Mouse (Mus musculus) limb, embryonic 14.5 days (tissue): Measurements from ENCODE around the gene Rnf126. TPM values are rescaled to one million over a fixed set of nuclear protein-coding genes. Genes with fewer than 3 reads are reported as not detected.

Source experiments
- ATAC-seq: fragments of 200-750 bp; cut with Nextera tagmentation; 2 replicates; pipeline ENCODE4 v1.8.0; 2017; ENCODE audit warnings: low read depth, moderate number of reproducible peaks, moderate TSS enrichment; ENCODE audit not compliant: low FRiP score
- DNase-seq: peaks from one replicate; pipeline ENCODE4 v3.0.0-alpha.2; 2015; ENCODE audit warnings: low spot score
- H3K27ac ChIP-seq: fragments of 300-500 bp; sonication (generic); replicated peaks from 2 replicates; pipeline ENCODE4 v1.5.1; 2014; ENCODE audit warnings: low read depth, mild to moderate bottlenecking, low read length, moderate library complexity, mixed read lengths
- H3K27me3 ChIP-seq: fragments of 300-500 bp; sonication (generic); 2 replicates; pipeline ENCODE4 v1.6.1; 2014; ENCODE audit warnings: low read length, mixed read lengths; ENCODE audit not compliant: control insufficient read depth, insufficient read depth
- H3K36me3 ChIP-seq: fragments of 300-500 bp; sonication (generic); 2 replicates; pipeline ENCODE4 v1.6.1; 2014; ENCODE audit warnings: mild to moderate bottlenecking, low read length, moderate library complexity, mixed read lengths; ENCODE audit not compliant: control insufficient read depth, insufficient read depth
- H3K4me1 ChIP-seq: fragments of 300-500 bp; sonication (generic); 2 replicates; pipeline ENCODE4 v1.6.1; 2014; ENCODE audit warnings: antibody characterized with exemption, low read length, mixed read lengths; ENCODE audit not compliant: control insufficient read depth, insufficient read depth
- H3K4me2 ChIP-seq: fragments of 300-500 bp; sonication (generic); replicated peaks from 2 replicates; pipeline ENCODE4 v1.6.1; 2014; ENCODE audit warnings: low read depth, mild to moderate bottlenecking, low read length, moderate library complexity; ENCODE audit not compliant: severe bottlenecking
- H3K4me3 ChIP-seq: fragments of 300-500 bp; sonication (generic); replicated peaks from 2 replicates; pipeline ENCODE4 v1.5.1; 2014; ENCODE audit warnings: low read length
- H3K9ac ChIP-seq: fragments of 300-500 bp; sonication (generic); 2 replicates; pipeline ENCODE4 v1.6.1; 2014; ENCODE audit warnings: mild to moderate bottlenecking, low read depth, low read length, moderate library complexity; ENCODE audit not compliant: severe bottlenecking
- H3K9me3 ChIP-seq: fragments of 300-500 bp; sonication (generic); 2 replicates; pipeline ENCODE4 v1.6.1; 2016; ENCODE audit warnings: low read length; ENCODE audit not compliant: control insufficient read depth
- POLR2A ChIP-seq: fragments of 200-500 bp; IDR thresholded peaks from 2 replicates; pipeline ENCODE4 v1.8.0; 2012; ENCODE audit warnings: inconsistent platforms, mild to moderate bottlenecking, moderate library complexity, borderline replicate concordance; ENCODE audit not compliant: insufficient read depth, insufficient read length; ENCODE audit errors: extremely low read depth
- WGBS: fragments of 180-500 bp; shearing (Covaris S2); extraction: QIAGEN DNeasy Blood & Tissue Kit; methylation state at CpG from one replicate; pipeline ENCODE4 v1.1.7; 2014; 5-methylcytosine and 5-hydroxymethylcytosine counted together
- polyA plus RNA-seq, 2 experiments: library from polyadenylated mRNA; depleted of rRNA in 1 of 2; stranded (reverse) in 1 of 2; unstranded in 1 of 2; fragments of >200 nt; fragmentation: Nextera tagmentation in 1 of 2; extraction: Ambion mirVana in 1 of 2; gene quantifications; 2 replicates each; pipeline versions ENCODE4 v1.2.1 to v1.2.3; 2012 to 2014

Gene Rnf126
- polyA plus RNA-seq, 2 experiments, result 100 to 176 TPM

- Histone ChIP-seq H3K36me3 (peaks cover 19% of the 10 kb centered on the region), H3K4me1 (peaks cover 18% of the 10 kb centered on the region), H3K4me2 (peak overlapping the region; percentile 38), H3K27ac (0 out of 2 replicates have a peak overlapping the region, but pooled peaks have one; percentile 1), H3K27me3 (no peaks in the 10 kb centered on the region), H3K9me3 (no peaks in the 10 kb centered on the region), H3K4me3 (0 out of 2 replicates have a peak overlapping the region, but pooled peaks have one; percentile 6), H3K9ac (peak overlapping the region; percentile 38)
- TF ChIP-seq POLR2A, result no peak
- peak; percentile 26 for DNase-seq
- WGBS, result 6% methylated on average over 29 of the region's 29 CpGs
- peak; percentile 76 for ATAC-seq
Observed at GRCm38 (mm10) chr10:79803716-79804323, 37.1 kb upstream of the Rnf126 start.

GRCm38 (mm10) chr10:79802331-79802971 lies 35.7 kb upstream of the Rnf126 start:
- WGBS, result 60% methylated on average over 11 of the region's 11 CpGs
- Histone ChIP-seq H3K4me3 (no peak overlapping the region), H3K27me3 (no peaks in the 10 kb centered on the region), H3K9ac (no peak overlapping the region), H3K4me1 (peaks cover 18% of the 10 kb centered on the region), H3K27ac (no peak overlapping the region), H3K36me3 (peaks cover 8% of the 10 kb centered on the region), H3K9me3 (no peaks in the 10 kb centered on the region), H3K4me2 (no peak overlapping the region)
- ATAC-seq (no peak), DNase-seq (no peak)
- no peak for TF ChIP-seq POLR2A

GRCm38 (mm10) chr10:79801837-79802236 lies 35.1 kb upstream of the Rnf126 start:
- Histone ChIP-seq H3K27ac (no peak overlapping the region), H3K4me2 (no peak overlapping the region)
- WGBS, result 54% methylated on average over 3 of the region's 3 CpGs

GRCm38 (mm10) chr10:79800508-79800907 lies 33.8 kb upstream of the Rnf126 start:
- DNase-seq (no peak), ATAC-seq (no peak)
- peaks cover 7% of the 10 kb centered on the region for H3K36me3 ChIP-seq
- no peak for TF ChIP-seq POLR2A
- H3K4me1 ChIP-seq, result peaks cover 18% of the 10 kb centered on the region
- H3K27me3 ChIP-seq, result no peaks in the 10 kb centered on the region
- H3K4me2 ChIP-seq, result no peak overlapping the region
- H3K27ac ChIP-seq, result no peak overlapping the region
- no peaks in the 10 kb centered on the region for H3K9me3 ChIP-seq
- H3K9ac ChIP-seq, result no peak overlapping the region
- WGBS, result 71% methylated on average over 11 of the region's 11 CpGs
- H3K4me3 ChIP-seq, result no peak overlapping the region

More at GRCm38 (mm10) chr10:79801837-79802236, 35.1 kb upstream of the Rnf126 start:
- ATAC-seq (no peak), DNase-seq (no peak)
- H3K36me3 ChIP-seq, result peaks cover 3% of the 10 kb centered on the region
- no peak overlapping the region for H3K9ac ChIP-seq
- no peak overlapping the region for H3K4me3 ChIP-seq
- H3K9me3 ChIP-seq, result no peaks in the 10 kb centered on the region
- TF ChIP-seq POLR2A, result no peak
- H3K4me1 ChIP-seq, result peaks cover 18% of the 10 kb centered on the region
- no peaks in the 10 kb centered on the region for H3K27me3 ChIP-seq

- peaks cover 7% of the 10 kb centered on the region; the same call in 1 of the 2 replicates for H3K36me3 ChIP-seq
- no peak for TF ChIP-seq POLR2A
- no peak overlapping the region for H3K4me2 ChIP-seq
- no peaks in the 10 kb centered on the region for H3K27me3 ChIP-seq
- WGBS, result 92% methylated on average over 12 of the region's 12 CpGs
- no peak overlapping the region for H3K27ac ChIP-seq
- no peak overlapping the region for H3K4me3 ChIP-seq
- no peak for DNase-seq
- H3K9ac ChIP-seq, result no peak overlapping the region
- peaks cover 21% of the 10 kb centered on the region for H3K4me1 ChIP-seq
- H3K9me3 ChIP-seq, result no peaks in the 10 kb centered on the region
- ATAC-seq, result no peak
Observed at GRCm38 (mm10) chr10:79798289-79798928, 31.7 kb upstream of the Rnf126 start.
